Mouse (Mus musculus): Measurements from ENCODE around the gene Itgb2. TPM values are rescaled to one million over a fixed set of nuclear protein-coding genes. Genes with fewer than 3 reads are reported as not detected.

Gene Itgb2
- total RNA-seq, 2 experiments from 2014 or later: 5.3 to 8.5 TPM

- DNase-seq (ENCODE audit: low spot score in 2 of 2): no peak
Measured at GRCm38 (mm10) chr10:77541864-77542666, 12.0 kb downstream of the Itgb2 start.

DNA sequence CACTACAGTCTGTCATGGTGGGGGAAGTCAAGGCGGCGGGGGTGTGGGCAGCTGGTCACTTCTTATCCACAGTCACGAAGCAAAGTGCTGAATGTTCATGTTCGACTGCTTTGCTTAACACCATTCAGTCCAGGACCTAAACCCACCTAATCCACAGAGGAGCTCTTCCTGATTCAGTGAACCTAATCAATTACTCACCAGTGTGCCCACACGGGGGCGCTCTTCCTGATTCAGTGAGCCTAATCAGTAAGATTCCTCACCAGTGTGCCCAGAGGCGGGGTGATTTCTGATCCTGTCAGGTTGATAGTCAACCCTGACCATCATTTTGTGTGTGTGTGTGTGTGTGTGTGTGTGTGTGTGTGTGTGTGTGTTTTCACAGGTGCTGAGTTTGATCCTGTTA is 13.2 kb downstream of the Itgb2 start:
- no peak for DNase-seq (ENCODE audit: low spot score in 2 of 2)

- no peak for DNase-seq (ENCODE audit: low spot score in 2 of 2)
Measured at GRCm38 (mm10) chr10:77544916-77545315, 14.9 kb downstream of the Itgb2 start.

DNA sequence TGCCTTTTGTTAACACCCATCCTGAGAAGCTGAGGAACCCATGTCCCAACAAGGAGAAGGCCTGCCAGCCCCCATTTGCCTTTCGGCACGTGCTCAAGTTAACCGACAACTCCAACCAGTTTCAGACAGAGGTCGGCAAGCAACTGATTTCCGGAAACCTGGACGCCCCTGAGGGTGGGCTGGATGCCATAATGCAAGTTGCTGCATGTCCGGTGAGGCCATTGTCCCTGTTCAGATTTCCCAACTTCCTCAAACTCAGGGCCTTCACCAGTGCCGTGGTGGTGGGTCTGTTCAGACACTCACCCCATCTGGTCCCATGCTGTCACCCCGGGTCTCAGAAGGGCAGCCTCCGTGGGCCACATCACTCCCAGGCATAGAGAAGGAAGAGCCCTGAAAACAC is 18.5 kb downstream of the Itgb2 start:
- DNase-seq (ENCODE audit: low spot score in 2 of 2): no peak

DNA sequence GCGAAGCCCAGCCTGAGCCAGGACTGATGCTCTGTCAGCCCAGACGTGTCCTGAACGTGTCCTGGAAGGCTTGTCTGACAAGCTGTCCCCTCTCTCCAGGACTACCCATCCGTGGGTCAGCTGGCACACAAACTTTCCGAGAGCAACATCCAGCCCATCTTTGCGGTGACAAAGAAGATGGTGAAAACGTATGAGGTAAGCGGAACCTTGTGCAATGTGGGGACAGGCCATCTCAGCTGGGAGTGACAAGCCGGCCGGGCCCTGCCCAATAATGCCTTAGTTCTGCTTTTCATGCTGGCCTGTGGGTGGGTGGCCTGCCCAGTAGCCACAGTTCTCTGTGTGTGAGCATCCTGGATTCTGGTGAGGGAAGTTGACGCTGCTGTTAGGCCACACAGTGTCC is 20.8 kb downstream of the Itgb2 start:
- DNase-seq (ENCODE audit: low spot score in 2 of 2): no peak

DNA sequence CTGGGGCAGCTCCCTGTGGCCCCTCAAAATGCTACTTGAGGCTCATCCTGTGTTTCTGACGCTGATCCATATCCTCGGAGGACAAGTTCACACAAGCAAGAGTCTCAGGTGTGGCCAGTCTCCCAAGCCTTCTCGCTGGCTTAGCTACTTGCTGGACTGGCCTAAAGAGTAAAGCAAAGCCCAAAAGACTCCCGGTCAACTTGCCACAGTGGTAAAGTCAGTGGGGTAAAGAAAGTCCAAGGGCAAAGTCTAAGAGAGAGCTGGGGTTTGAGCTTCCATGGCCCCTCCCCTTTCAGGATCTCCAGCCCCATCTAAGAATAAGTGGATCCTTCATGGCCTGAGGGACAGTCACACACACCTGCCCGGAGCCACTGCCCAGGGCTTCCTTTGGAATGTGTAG is 22.1 kb downstream of the Itgb2 start:
- no peak for DNase-seq (ENCODE audit: low spot score in 2 of 2)

- no peak for DNase-seq (ENCODE audit: low spot score in 2 of 2)
Measured at GRCm38 (mm10) chr10:77553285-77553684, 23.2 kb downstream of the Itgb2 start.

- no peak for DNase-seq (ENCODE audit: low spot score in 2 of 2)
Measured at GRCm38 (mm10) chr10:77554918-77555317, 24.9 kb downstream of the Itgb2 start.

DNA sequence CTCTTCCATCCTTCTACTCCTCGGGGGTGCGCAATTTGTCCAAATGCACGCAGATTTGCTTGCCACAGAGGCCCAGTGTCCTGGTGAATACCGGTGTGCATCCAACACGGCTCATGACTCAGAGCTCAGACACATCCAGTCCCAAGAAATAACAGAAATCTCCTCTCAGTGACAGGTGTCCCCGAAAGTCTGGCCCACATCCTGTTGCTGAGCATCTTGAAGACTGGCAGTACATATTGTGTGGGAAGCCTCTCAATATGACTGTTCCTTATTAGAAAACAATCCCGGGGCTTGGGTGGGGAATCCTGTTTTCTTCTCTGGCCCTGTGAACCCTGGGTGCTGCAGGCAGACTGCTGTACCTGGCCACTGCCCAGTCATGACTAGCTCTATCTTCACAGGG is 26.6 kb downstream of the Itgb2 start:
- no peak for DNase-seq (ENCODE audit: low spot score in 2 of 2)

- no peak for DNase-seq (ENCODE audit: low spot score in 2 of 2)
Measured at GRCm38 (mm10) chr10:77557641-77558040, 27.6 kb downstream of the Itgb2 start.

DNA sequence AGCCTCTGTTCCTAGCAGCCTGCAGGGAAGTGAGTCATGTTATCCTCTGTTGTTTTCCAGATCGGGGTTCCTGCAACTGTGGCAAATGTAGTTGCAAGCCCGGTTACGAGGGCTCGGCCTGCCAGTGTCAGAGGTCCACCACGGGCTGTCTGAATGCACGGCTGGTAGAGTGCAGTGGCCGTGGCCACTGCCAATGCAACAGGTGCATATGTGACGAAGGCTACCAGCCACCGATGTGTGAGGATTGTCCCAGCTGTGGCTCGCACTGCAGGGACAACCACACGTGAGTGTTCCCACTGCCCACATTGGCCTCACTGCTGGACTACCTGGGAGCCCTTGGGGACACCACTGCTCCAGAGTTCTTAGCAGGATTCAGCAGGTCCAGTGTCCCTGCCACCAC is 30.0 kb downstream of the Itgb2 start:
- no peak for DNase-seq (ENCODE audit: low spot score in 2 of 2)

- DNase-seq (ENCODE audit: low spot score in 2 of 2): no peak
Measured at GRCm38 (mm10) chr10:77560830-77561229, 30.8 kb downstream of the Itgb2 start.

GRCm38 (mm10) chr10:77561508-77561907 is 31.5 kb downstream of the Itgb2 start:
- DNase-seq (ENCODE audit: low spot score in 2 of 2): no peak

- no peak for DNase-seq (ENCODE audit: low spot score in 2 of 2)
Measured at GRCm38 (mm10) chr10:77565005-77565404, 35.0 kb downstream of the Itgb2 start.

DNA sequence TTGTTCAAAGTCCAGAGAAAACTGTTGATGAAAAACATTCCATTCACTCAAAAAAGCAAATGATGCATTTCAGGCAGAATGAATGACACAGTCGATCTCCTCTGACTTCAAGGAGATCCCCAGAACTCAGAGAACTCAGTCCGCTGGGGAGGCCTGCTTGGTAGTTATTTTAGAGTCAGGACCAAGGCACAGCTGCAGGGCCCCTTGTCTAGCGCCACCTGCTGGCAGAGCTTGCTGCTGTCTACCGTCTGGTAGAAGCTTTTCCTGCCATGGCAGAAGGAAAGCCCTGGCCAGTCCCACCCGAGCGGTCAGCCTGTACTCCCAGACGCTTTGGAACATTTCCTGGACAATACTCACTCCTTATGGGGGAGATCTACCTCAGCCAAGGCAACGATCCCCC is 36.6 kb downstream of the Itgb2 start:
- DNase-seq (ENCODE audit: low spot score in 2 of 2): peak; percentile 67 to 71

- DNase-seq (ENCODE audit: low spot score in 2 of 2): no peak
Measured at GRCm38 (mm10) chr10:77569481-77569880, 39.4 kb downstream of the Itgb2 start.

DNA sequence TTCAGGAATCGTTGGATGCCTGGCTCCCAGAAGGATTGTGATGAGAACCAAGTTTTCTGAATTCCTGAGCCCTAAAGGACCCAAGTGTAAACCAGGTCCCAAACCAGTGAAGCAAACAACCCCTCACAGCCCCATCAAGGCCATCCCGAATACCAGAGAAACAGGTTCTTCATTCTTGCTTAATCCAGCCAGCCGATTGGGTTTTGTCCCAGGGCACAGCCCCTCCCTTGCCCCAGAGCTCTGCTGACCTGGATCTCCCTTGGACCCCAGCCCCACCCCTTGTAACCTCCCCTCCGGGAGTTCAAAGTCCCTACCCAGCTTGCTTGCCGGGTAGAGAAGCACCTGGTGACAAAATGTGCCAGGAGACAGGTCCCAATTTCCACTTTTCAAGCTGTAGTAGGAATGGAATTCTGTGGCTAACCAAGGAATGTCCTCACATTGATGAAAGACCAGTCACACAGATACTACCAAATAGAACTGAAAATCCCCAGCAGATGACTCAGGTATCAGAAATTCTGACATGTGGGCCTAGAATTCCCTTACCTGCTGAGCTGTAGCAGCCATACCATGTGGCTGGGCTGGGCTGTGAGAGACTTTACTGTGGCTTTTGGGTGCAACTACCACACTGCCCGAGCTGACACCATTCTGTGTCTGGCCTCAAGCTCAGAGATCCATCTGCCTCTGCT is 40.1 kb downstream of the Itgb2 start:
- no peak for DNase-seq (ENCODE audit: low spot score in 2 of 2)

DNA sequence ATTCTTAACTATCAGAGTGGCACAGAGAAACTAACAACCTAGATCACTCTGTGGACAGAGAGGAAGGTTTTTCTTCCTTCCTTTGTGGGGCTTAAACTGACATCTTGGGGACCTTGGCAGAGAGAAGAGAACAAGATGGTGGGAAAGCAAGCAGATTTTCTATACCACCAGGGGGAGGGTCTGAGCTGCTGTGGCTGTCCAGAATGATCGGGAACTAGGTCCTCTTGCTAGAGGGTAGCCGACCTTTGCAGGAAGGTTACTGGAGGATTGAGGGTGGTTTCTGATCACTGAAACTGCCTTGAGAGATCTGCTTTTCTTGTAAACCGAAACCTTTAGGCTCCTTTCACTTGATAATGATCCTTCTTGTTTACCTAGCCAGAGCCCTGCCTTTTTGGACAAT is 42.2 kb downstream of the Itgb2 start:
- no peak for DNase-seq (ENCODE audit: low spot score in 2 of 2)

DNA sequence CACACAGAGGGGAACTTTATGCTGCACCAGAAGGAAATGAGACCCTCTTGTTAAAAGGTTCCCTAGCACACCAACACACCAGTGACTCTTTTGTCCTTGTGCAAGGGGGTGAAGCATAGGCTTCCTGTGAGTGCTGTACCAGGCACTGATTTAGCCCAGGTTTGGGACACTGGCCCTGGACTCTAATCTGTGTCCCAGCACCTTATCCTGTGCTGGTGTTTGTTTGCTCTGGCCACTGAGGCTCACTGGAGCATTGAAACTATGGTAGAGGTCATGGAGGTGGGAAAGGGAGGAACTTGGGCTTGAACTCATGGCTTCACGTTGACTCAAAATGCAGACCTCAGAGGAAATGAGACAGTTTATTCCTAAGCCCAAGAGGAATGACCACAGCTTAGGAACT is 43.1 kb downstream of the Itgb2 start:
- no peak for DNase-seq (ENCODE audit: low spot score in 2 of 2)

DNA sequence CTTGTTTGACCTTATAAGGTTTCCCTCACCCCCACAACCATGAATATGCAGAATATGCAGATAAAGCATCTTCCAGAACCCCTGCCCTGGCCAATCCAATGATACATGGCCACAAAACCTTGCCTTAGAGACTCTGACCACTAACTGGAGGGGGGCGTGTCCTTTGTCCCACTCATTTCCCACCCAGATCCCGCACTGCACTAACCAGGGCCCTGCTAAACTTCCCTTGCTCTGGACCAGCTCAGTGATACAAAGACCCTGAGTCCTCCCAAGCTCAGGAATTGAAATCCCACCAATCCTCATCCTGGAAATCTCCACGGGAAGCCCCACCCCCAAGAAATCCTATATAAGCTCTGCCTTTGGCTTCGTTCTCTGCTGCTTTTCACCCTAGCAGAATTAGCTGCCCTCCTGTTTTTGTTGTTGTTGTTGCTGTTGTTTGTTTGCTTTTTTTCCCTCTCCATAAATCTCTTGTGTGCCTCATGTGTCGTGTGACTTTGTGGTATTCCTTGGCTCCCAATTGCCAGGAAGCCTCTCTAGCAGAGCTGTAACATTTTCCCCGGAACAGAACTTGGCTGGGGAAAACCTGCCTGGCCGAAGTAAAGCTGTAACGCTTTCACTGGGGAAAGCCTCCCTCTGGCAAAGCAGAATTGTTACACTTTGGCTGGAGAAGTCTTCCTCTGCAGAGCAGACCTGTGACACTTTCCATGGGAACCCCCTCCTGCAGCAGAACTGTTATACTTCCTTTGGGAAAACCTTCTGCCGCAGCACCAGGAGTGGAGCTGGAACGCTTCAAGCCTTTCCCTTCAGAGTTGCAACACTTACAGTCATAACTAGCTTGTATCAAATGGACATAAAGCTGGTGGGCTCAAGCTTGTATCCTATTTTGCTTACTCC is 50.2 kb downstream of the Itgb2 start:
- no peak for DNase-seq (ENCODE audit: low spot score in 2 of 2)

- DNase-seq (ENCODE audit: low spot score in 2 of 2): no peak
Measured at GRCm38 (mm10) chr10:77581023-77581407, 51.0 kb downstream of the Itgb2 start.

Measured in adrenal gland, postnatal 4 days (tissue).